In the genomic region with DNA sequence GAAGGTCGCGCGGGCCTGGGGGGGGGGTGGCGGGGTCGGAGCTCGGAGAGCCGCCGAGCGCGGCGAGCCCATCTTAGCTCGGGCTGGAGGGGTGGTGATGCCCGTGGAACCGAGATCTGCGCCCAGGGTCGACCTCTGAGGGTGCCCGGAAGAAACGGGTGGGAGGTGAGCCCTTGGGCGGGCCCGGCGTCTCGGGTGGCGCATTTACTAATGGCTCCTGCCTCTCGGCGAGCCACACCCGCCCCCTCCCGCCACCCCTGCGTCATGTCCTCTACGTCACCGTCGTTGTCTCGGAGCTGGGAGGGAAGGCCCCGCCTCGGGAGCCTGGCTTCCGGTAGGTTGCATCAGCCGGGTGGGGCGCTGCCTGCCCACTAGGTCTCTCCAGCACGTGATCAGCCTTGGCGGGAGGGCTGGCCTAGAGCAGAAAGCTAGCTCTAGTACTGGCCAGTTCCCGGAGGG, we compare ENCODE assay signal across 8 mouse cellular contexts. TPM values are rescaled to one million over a fixed set of nuclear protein-coding genes. Genes with fewer than 3 reads are reported as not detected.
DNase-seq lines count a peak whose midpoint lies in the region; ATAC-seq and TF ChIP-seq lines count a peak whose summit lies in the region.

No protein-coding gene starts in this region.

- H3K4me3 ChIP-seq in hindbrain, postnatal 0 days (ENCODE audit: low read length) = peak overlapping the region; percentile 78
- peak overlapping the region; percentile 98 for H3K4me3 ChIP-seq in left cerebral cortex, adult 2 months

- peak; percentile 47 for TF ChIP-seq CTCF in hindbrain, postnatal 0 days (IDR thresholded peaks at IDR 0.05; ENCODE audit: low read depth)
- TF ChIP-seq CTCF in left cerebral cortex, adult 2 months (IDR thresholded peaks at IDR 0.05) = peak; percentile 11

- H3K4me1 ChIP-seq in hindbrain, postnatal 0 days (ENCODE audit: insufficient read depth, low read length) = no peaks in the 10 kb centered on the region

- H3K27me3 ChIP-seq in hindbrain, postnatal 0 days (ENCODE audit: insufficient read depth, low read length) = no peaks in the 10 kb centered on the region

- peaks cover 9% of the 10 kb centered on the region; the same call in 1 of the 2 replicates for H3K36me3 ChIP-seq in hindbrain, postnatal 0 days (ENCODE audit: insufficient read depth, low read length)

- intact Hi-C loops in left cerebral cortex, adult 2 months (cut with DNase I) = no loop called here

- DNase-seq in WW6 (ENCODE audit: low read depth, low spot score) = peak; percentile 98
- DNase-seq in cerebellum, postnatal 4 days (ENCODE audit: low spot score in 2 of 2) = peak; percentile 82 to 94
- peak; percentile 97 for DNase-seq in gastrocnemius, adult 18-20 months (ENCODE audit: low spot score)
- peak; percentile 98 for DNase-seq in hindbrain, postnatal 0 days (ENCODE audit: low spot score)
- peak; percentile 90 to 94 for DNase-seq in left cerebral cortex, adult 2 months (ENCODE audit: extremely low spot score in 1 of 2, low spot score in 2 of 2)
- DNase-seq in right cerebral cortex, adult 2 months (ENCODE audit: low spot score in 2 of 2) = peak; percentile 90 to 91
- peak; percentile 96 for DNase-seq in urinary bladder, postnatal 14 days (ENCODE audit: low spot score)

- peak overlapping the region; percentile 96 for H3K9ac ChIP-seq in hindbrain, postnatal 0 days (replicated peaks; ENCODE audit: low read length)

- ATAC-seq in hindbrain, postnatal 0 days = peak; percentile 89
- ATAC-seq in megakaryocyte, adult 5-6 weeks (ENCODE audit: poor library complexity, severe bottlenecking) = peak; percentile 84

- H3K4me2 ChIP-seq in hindbrain, postnatal 0 days (ENCODE audit: low read depth, low read length) = peak overlapping the region; percentile 77

- H3K27ac ChIP-seq in hindbrain, postnatal 0 days = peak overlapping the region; percentile 99
- peak overlapping the region; percentile 98 for H3K27ac ChIP-seq in left cerebral cortex, adult 2 months

- no peaks in the 10 kb centered on the region for H3K9me3 ChIP-seq in hindbrain, postnatal 0 days (ENCODE audit: low read length)

- WGBS in hindbrain, postnatal 0 days = 2% methylated on average over 35 of the region's 40 CpGs

RNA-seq across cellular contexts. Expression of a gene that starts 0.5 kb away (rescaled TPM):
- 1,000 to 10,000 TPM; 1,490 to 1,592 TPM for total RNA-seq in gastrocnemius, adult 18-20 months (2021)
- total RNA-seq in hindbrain, postnatal 0 days (2014; rRNA removed) = 74.1 and 76.5 TPM in 2 replicates
- 1,309 and 1,318 TPM in 2 replicates for polyA plus RNA-seq in hindbrain, postnatal 0 days (2015; fragmentation: Nextera tagmentation; extraction: Ambion mirVana)
- total RNA-seq in left cerebral cortex, adult 2 months (2021) = 100 to 1,000 TPM; 746 to 811 TPM
- 1,372 and 1,486 TPM in 2 replicates for total RNA-seq in megakaryocyte, adult 5-6 weeks (2015)
- total RNA-seq in megakaryocyte, adult 5-6 weeks (2017) = 248 and 320 TPM in 2 replicates

RNA-seq across cellular contexts. Expression of a gene that starts 14.0 kb away (rescaled TPM):
- total RNA-seq in gastrocnemius, adult 18-20 months (2021) = not detected
- total RNA-seq in hindbrain, postnatal 0 days (2014; rRNA removed) = not detected in 2 replicates
- polyA plus RNA-seq in hindbrain, postnatal 0 days (2015; fragmentation: Nextera tagmentation; extraction: Ambion mirVana) = 0.45 and 0.73 TPM in 2 replicates
- total RNA-seq in left cerebral cortex, adult 2 months (2021) = not detected
- total RNA-seq in megakaryocyte, adult 5-6 weeks (2015) = not detected in 2 replicates
- total RNA-seq in megakaryocyte, adult 5-6 weeks (2017) = not detected in 2 replicates

RNA-seq across cellular contexts. Expression of a gene that starts 35.7 kb away (rescaled TPM):
- total RNA-seq in gastrocnemius, adult 18-20 months (2021) = under 1 TPM; 0.26 to 0.53 TPM
- 530 and 555 TPM in 2 replicates for total RNA-seq in hindbrain, postnatal 0 days (2014; rRNA removed)
- 344 and 395 TPM in 2 replicates for polyA plus RNA-seq in hindbrain, postnatal 0 days (2015; fragmentation: Nextera tagmentation; extraction: Ambion mirVana)
- 100 to 1,000 TPM; 150 to 194 TPM for total RNA-seq in left cerebral cortex, adult 2 months (2021)
- not detected in 2 replicates for total RNA-seq in megakaryocyte, adult 5-6 weeks (2015)
- total RNA-seq in megakaryocyte, adult 5-6 weeks (2017) = not detected in 2 replicates

RNA-seq across cellular contexts. Expression of a gene that starts 50.5 kb away (rescaled TPM):
- not detected for total RNA-seq in gastrocnemius, adult 18-20 months (2021)
- not detected in 2 replicates for total RNA-seq in hindbrain, postnatal 0 days (2014; rRNA removed)
- polyA plus RNA-seq in hindbrain, postnatal 0 days (2015; fragmentation: Nextera tagmentation; extraction: Ambion mirVana) = 0.23 TPM in 1 of 2 replicates, not detected in the other
- total RNA-seq in left cerebral cortex, adult 2 months (2021) = not detected
- total RNA-seq in megakaryocyte, adult 5-6 weeks (2015) = not detected in 2 replicates
- total RNA-seq in megakaryocyte, adult 5-6 weeks (2017) = not detected in 2 replicates

RNA-seq across cellular contexts. Expression of a gene that starts 59.4 kb away (rescaled TPM):
- total RNA-seq in gastrocnemius, adult 18-20 months (2021) = under 1 TPM in 1 of 2 experiments, not detected in 1; 0.14 TPM
- total RNA-seq in hindbrain, postnatal 0 days (2014; rRNA removed) = 0.40 and 1.0 TPM in 2 replicates
- 1.1 and 1.2 TPM in 2 replicates for polyA plus RNA-seq in hindbrain, postnatal 0 days (2015; fragmentation: Nextera tagmentation; extraction: Ambion mirVana)
- total RNA-seq in left cerebral cortex, adult 2 months (2021) = not detected
- total RNA-seq in megakaryocyte, adult 5-6 weeks (2015) = not detected in 2 replicates
- not detected in 2 replicates for total RNA-seq in megakaryocyte, adult 5-6 weeks (2017)

Comparison
In these comparisons a context has a peak if more than half of its experiments do, and no peak if none do; other contexts are left out.
1. Peak in every context shown above with its lines: DNase-seq, ATAC-seq, H3K4me3 ChIP-seq and H3K27ac ChIP-seq.
2. RNA of a gene that starts 35.7 kb away (total RNA-seq): 530 to 555 TPM in hindbrain, postnatal 0 days and 150 to 194 TPM in left cerebral cortex, adult 2 months; 0.26 to 0.53 TPM in gastrocnemius, adult 18-20 months and not detected in megakaryocyte, adult 5-6 weeks; every median in the first group is over 10 times any median in the second.